Mouse (Mus musculus): Measurements from ENCODE around the gene Tax1bp3. TPM values are rescaled to one million over a fixed set of nuclear protein-coding genes. Genes with fewer than 3 reads are reported as not detected.

Tax1bp3 gene
- total and polyA plus RNA-seq, 2 experiments from 2014 or later = 52.2 to 122 TPM

DNA sequence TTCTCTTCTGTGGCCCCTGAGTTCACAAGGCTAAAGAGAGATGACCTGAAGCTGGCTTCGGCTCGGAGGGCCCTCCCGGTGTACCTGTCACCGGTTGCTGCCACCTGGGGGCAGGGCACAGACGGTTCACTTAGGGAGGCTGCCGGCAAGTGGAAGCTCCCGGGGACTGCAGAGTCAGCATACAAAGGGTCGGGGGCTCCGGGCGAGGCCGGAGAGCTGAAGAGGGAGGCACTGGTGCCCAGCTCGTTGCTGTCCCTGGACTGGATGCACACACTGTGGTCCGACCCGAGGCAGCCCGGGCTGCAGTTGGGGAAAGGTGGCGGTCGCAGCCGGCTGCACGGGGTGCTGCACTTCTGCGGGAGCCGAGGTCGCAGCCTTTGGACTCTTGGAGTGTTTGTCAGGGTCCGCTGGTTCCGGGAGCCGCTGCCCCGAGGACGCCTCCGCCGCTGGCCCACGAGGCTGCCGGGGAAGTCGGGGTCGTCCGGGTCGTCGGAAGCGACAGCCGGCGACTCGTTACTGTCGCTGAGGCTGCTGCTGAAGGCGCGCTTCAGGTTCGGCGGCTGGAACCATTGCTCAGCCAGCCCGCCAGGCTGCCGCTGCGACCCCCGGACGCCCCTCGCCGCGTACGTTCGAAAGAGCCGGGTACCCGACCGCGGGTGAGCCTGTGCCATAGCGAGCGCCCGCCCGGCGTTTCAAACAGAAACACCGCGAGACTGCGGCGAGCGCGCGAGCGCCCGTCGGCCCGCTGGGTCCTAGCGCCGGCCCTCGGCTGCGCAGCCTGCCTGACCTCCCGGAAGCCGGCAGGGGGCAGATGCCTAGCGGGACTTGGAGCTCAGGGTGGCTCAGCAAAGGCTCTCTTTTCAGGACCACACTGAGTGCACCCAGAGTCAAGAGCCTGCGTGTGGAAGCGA is 39.0 kb upstream of the Tax1bp3 start, which contains the start of gene Haspin:
Gene Haspin, minus strand, starts transcription at position 704 of the 911 bp plus-strand sequence.
- Histone ChIP-seq H3K36me3 (ENCODE audit: insufficient read depth) (no peaks in the 10 kb centered on the region), H3K9me3 (ENCODE audit: low read length) (no peaks in the 10 kb centered on the region), H3K27ac (ENCODE audit: low read depth, low read length) (no peak within 1 kb of the TSS), H3K27me3 (ENCODE audit: insufficient read depth, low read length) (no peaks in the 10 kb centered on the region), H3K4me2 (ENCODE audit: low read depth) (peak within 1 kb of the TSS; percentile 77), H3K9ac (peak within 1 kb of the TSS; percentile 49), H3K4me3 (ENCODE audit: low read depth, low read length) (peak within 1 kb of the TSS; percentile 74), H3K4me1 (ENCODE audit: insufficient read depth) (no peaks in the 10 kb centered on the region)
- peak; percentile 93 for DNase-seq
- WGBS = under 1% methylated on average over 84 of the region's 84 CpGs
- ATAC-seq = peak; percentile 97
- peak; percentile 97 for TF ChIP-seq CTCF (IDR thresholded peaks at IDR 0.05; ENCODE audit: low read depth)

DNA sequence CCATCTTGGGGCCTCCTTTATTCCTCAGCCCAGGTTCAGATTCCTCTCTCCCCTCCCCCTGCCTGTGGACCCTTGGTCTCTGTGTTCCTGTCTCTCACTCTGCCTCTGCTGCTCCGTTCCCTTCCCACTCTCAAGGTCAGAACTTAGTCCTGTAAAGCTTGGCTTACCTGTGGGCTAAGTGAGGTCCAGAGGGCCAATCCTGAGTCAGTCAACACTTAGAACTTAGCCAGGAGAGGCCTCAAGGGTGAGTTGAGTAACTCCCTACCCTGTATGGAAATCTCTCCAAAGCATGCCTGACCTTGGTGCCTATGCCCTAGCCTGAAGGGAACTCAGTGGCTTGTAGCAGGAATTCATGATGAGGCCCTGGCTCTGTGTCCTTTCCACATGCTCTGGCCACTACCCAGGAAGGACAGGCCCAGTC is 32.6 kb upstream of the Tax1bp3 start:
- Histone ChIP-seq H3K4me2 (ENCODE audit: low read depth) (no peak overlapping the region), H3K4me1 (ENCODE audit: insufficient read depth) (no peaks in the 10 kb centered on the region), H3K9me3 (ENCODE audit: low read length) (no peaks in the 10 kb centered on the region), H3K27ac (ENCODE audit: low read depth, low read length) (no peak overlapping the region), H3K36me3 (ENCODE audit: insufficient read depth) (no peaks in the 10 kb centered on the region), H3K9ac (no peak overlapping the region), H3K27me3 (ENCODE audit: insufficient read depth, low read length) (no peaks in the 10 kb centered on the region), H3K4me3 (ENCODE audit: low read depth, low read length) (no peak overlapping the region)
- no peak for ATAC-seq
- 55% methylated on average over 1 of the region's 1 CpGs for WGBS
- TF ChIP-seq CTCF (IDR thresholded peaks at IDR 0.05; ENCODE audit: low read depth) = no peak
- no peak for DNase-seq

DNA sequence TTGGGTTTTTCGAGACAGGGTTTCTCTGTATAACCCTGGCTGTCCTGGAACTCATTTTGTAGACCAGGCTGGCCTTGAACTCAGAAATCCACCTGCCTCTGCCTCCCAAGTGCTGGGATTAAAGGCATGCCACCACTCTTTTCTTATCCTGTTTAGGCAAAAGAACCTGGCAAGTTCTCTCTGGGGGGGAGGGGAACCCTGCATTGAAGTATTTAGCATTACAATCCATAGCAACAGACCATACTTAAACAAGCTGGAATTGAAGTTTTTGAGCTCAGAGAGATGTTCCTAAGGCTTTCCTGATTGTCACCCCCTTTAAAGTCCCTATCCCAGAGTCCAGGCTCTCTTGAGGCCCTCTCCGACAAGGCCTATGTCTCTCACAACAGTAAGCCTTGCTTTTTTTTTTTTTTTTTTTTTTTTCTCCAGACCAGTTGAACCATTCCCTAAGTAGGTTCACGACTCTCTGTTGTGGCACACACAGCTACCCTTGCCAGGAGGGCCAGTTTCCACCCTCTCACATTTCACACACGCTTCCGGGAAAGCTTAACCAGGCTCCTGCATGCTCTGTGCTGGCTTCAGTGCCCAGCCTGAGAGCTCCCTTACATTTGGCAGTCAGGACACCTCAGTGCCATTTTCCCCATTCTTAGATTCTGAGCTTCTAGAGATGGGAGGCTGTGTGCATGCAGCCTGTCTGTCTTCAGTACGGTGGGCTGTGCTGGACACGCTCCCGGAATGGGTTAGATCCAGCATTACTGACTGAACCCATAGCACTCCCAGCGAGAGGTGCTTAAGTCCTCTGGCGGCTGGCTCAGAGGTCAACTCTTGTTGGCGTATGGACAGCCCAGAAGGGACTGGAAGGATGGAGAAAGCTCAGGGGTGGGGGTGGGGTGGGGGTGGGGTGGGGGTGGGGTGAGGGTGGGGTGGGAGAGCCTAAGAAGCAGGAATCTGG is 30.6 kb upstream of the Tax1bp3 start:
- WGBS = 49% methylated on average over 11 of the region's 11 CpGs
- H3K36me3 ChIP-seq (ENCODE audit: insufficient read depth) = no peaks in the 10 kb centered on the region
- H3K27me3 ChIP-seq (ENCODE audit: insufficient read depth, low read length) = no peaks in the 10 kb centered on the region

DNA sequence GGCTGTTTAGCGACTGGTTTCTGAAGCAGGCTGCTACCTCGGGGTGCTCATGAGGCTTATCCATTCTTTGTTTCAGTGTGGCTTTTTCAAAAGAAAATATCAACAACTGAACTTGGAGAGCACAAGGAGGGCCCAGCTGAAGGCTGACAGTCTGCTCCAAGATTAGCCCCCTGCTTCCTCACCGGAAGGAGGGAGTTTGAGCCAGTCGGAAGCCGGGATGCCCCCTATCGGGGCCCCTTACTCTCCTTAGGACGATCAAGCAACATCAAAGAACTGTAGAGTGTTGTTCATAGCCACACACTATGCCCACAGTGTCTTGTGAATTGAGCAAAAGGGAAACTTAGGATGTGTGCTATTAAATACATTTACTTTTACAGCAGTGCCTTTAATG is 29.9 kb upstream of the Tax1bp3 start:
- 32% methylated on average over 7 of the region's 7 CpGs for WGBS
- ATAC-seq (no peak), DNase-seq (no peak)
- Histone ChIP-seq H3K4me1 (ENCODE audit: insufficient read depth) (no peaks in the 10 kb centered on the region), H3K9ac (no peak overlapping the region), H3K9me3 (ENCODE audit: low read length) (no peaks in the 10 kb centered on the region), H3K4me3 (ENCODE audit: low read depth, low read length) (no peak overlapping the region), H3K27me3 (ENCODE audit: insufficient read depth, low read length) (no peaks in the 10 kb centered on the region), H3K36me3 (ENCODE audit: insufficient read depth) (no peaks in the 10 kb centered on the region), H3K4me2 (ENCODE audit: low read depth) (no peak overlapping the region), H3K27ac (ENCODE audit: low read depth, low read length) (no peak overlapping the region)
- TF ChIP-seq CTCF (IDR thresholded peaks at IDR 0.05; ENCODE audit: low read depth) = no peak

More for the DNA sequence above, 30.6 kb upstream of the Tax1bp3 start:
- no peaks in the 10 kb centered on the region for H3K9me3 ChIP-seq (ENCODE audit: low read length)
- no peak for DNase-seq
- H3K27ac ChIP-seq (ENCODE audit: low read depth, low read length) = no peak overlapping the region
- H3K9ac ChIP-seq = no peak overlapping the region
- H3K4me2 ChIP-seq (ENCODE audit: low read depth) = no peak overlapping the region
- H3K4me3 ChIP-seq (ENCODE audit: low read depth, low read length) = no peak overlapping the region
- no peak for ATAC-seq
- no peak for TF ChIP-seq CTCF (IDR thresholded peaks at IDR 0.05; ENCODE audit: low read depth)
- H3K4me1 ChIP-seq (ENCODE audit: insufficient read depth) = no peaks in the 10 kb centered on the region

DNA sequence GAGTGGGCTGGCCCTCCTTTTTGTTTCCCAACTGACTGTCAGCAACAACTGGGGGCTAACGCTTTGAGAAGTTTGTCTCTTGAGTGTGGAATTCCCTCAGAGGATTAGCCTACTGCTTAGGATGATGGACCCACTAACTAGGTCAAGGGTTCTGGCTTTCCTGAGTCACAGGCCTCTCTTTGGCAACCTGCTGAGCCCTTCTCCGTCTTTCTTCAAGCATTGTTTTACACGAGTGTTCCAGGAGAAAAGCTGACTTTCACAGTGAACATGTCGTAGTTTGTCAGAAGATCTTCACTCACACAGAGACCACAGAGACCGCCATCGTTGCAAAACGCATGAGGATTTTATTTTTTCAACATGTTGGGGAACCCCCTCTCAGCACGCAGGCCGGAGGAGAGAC is 28.7 kb upstream of the Tax1bp3 start:
- TF ChIP-seq CTCF (IDR thresholded peaks at IDR 0.05; ENCODE audit: low read depth) = no peak
- WGBS = 67% methylated on average over 9 of the region's 9 CpGs

DNA sequence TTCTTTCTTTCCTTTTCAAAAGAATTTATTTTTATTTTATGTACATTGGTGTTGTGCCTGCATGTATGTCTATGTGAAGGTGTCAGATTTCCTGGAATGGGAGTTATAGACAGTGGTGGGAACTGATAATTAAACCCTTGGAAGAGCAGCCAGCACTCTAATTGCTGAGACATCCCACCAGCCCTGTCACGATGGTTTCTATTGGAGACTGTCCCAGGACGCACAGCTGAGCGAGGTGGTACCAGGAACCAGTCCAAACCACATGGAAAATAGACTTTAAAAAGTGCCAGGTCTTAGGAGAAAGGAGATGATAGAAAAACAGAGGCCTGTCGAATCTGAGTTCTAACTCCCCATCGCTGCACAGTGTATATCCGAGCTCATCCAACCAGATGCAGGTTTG is 21.8 kb upstream of the Tax1bp3 start:
- Histone ChIP-seq H3K4me2 (ENCODE audit: low read depth) (no peak overlapping the region), H3K36me3 (ENCODE audit: insufficient read depth) (no peaks in the 10 kb centered on the region), H3K27ac (ENCODE audit: low read depth, low read length) (no peak overlapping the region), H3K9me3 (ENCODE audit: low read length) (no peaks in the 10 kb centered on the region), H3K4me3 (ENCODE audit: low read depth, low read length) (no peak overlapping the region), H3K9ac (no peak overlapping the region), H3K4me1 (ENCODE audit: insufficient read depth) (no peaks in the 10 kb centered on the region), H3K27me3 (ENCODE audit: insufficient read depth, low read length) (no peaks in the 10 kb centered on the region; the same call in 1 of the 2 replicates)
- no peak for TF ChIP-seq CTCF (IDR thresholded peaks at IDR 0.05; ENCODE audit: low read depth)
- 53% methylated on average over 6 of the region's 6 CpGs for WGBS
- ATAC-seq (peak; percentile 25; the same call in 1 of the 2 replicates), DNase-seq (peak; percentile 37)

More for the DNA sequence above, 28.7 kb upstream of the Tax1bp3 start:
- H3K27ac ChIP-seq (ENCODE audit: low read depth, low read length) = no peak overlapping the region
- no peaks in the 10 kb centered on the region for H3K27me3 ChIP-seq (ENCODE audit: insufficient read depth, low read length)
- no peak overlapping the region for H3K4me3 ChIP-seq (ENCODE audit: low read depth, low read length)
- ATAC-seq (no peak), DNase-seq (no peak)
- H3K4me1 ChIP-seq (ENCODE audit: insufficient read depth) = no peaks in the 10 kb centered on the region
- no peaks in the 10 kb centered on the region for H3K36me3 ChIP-seq (ENCODE audit: insufficient read depth)
- no peaks in the 10 kb centered on the region for H3K9me3 ChIP-seq (ENCODE audit: low read length)
- no peak overlapping the region for H3K4me2 ChIP-seq (ENCODE audit: low read depth)
- H3K9ac ChIP-seq = no peak overlapping the region
